12 mouse cellular contexts compared by ENCODE assay signal in genomic region chr4:33663616-33664473, GRCm38 (mm10).
DNase-seq lines count a peak whose midpoint lies in the region; ATAC-seq lines count a peak whose summit lies in the region.
"Had no signal": no experiment of that assay in that cellular context is flagged by ENCODE, and none has a peak within 500 bp of the region (broad histone marks: within the 10 kb centered on the region; RNA-seq: fewer than 3 reads in every experiment).

No protein-coding gene starts in this region.

- no peak overlapping the region for H3K4me2 ChIP-seq in embryonic facial prominence, embryonic 15.5 days (replicated peaks)
- 0 out of 2 replicates have a peak overlapping the region, but pooled peaks have one; percentile 2 for H3K4me2 ChIP-seq in limb, embryonic 12.5 days
- H3K4me2 ChIP-seq: heart, embryonic 15.5 days had no signal

- 0 out of 2 replicates have a peak overlapping the region, but pooled peaks have one; percentile 17 for H3K27ac ChIP-seq in embryonic facial prominence, embryonic 15.5 days (replicated peaks)
- no peak overlapping the region for H3K27ac ChIP-seq in limb, embryonic 12.5 days
- H3K27ac ChIP-seq: heart, embryonic 15.5 days; liver, embryonic 14.5 days had no signal

- WGBS in embryonic facial prominence, embryonic 15.5 days, result 54% methylated on average over 11 of the region's 11 CpGs
- WGBS in limb, embryonic 12.5 days, result 47% methylated on average over 11 of the region's 11 CpGs

- H3K9me3 ChIP-seq in embryonic facial prominence, embryonic 15.5 days (replicated peaks), result no peaks in the 10 kb centered on the region
- H3K9me3 ChIP-seq in limb, embryonic 12.5 days, result no peaks in the 10 kb centered on the region
- H3K9me3 ChIP-seq: heart, embryonic 15.5 days had no signal

- no peak overlapping the region for H3K4me3 ChIP-seq in embryonic facial prominence, embryonic 15.5 days (replicated peaks)
- no peak overlapping the region for H3K4me3 ChIP-seq in limb, embryonic 12.5 days (replicated peaks)
- H3K4me3 ChIP-seq: heart, embryonic 15.5 days had no signal

- H3K27me3 ChIP-seq in embryonic facial prominence, embryonic 15.5 days, result no peaks in the 10 kb centered on the region
- H3K27me3 ChIP-seq in limb, embryonic 12.5 days, result no peaks in the 10 kb centered on the region
- H3K27me3 ChIP-seq: heart, embryonic 15.5 days had no signal

- ATAC-seq in embryonic facial prominence, embryonic 15.5 days (ENCODE audit: insufficient number of reproducible peaks, low FRiP score, low TSS enrichment, low read depth), result no peak
- ATAC-seq in limb, embryonic 12.5 days (ENCODE audit: insufficient number of reproducible peaks, insufficient read depth, low FRiP score, low TSS enrichment, low read depth), result no peak

- peak; percentile 18 to 36 for DNase-seq in layer of hippocampus, postnatal 10 days (ENCODE audit: low spot score in 2 of 2)
- no peak for DNase-seq in layer of hippocampus, adult 18-20 months (ENCODE audit: low spot score in 2 of 2)
- peak; percentile 26 for DNase-seq in R1 (ENCODE audit: low read depth, low spot score)
- DNase-seq in right cerebral cortex, postnatal 25 days, result no peak
- DNase-seq in gastrocnemius, postnatal 25 days, result no peak
- no peak for DNase-seq in kidney, postnatal 14 days
- DNase-seq: adrenal gland, adult 8-10 months; cerebellum, postnatal 25 days had no signal

- H3K36me3 ChIP-seq in embryonic facial prominence, embryonic 15.5 days, result no peaks in the 10 kb centered on the region
- H3K36me3 ChIP-seq in limb, embryonic 12.5 days, result no peaks in the 10 kb centered on the region
- H3K36me3 ChIP-seq: heart, embryonic 15.5 days had no signal

- peaks cover 6% of the 10 kb centered on the region; the same call in 1 of the 2 replicates for H3K4me1 ChIP-seq in embryonic facial prominence, embryonic 15.5 days
- peaks cover 26% of the 10 kb centered on the region for H3K4me1 ChIP-seq in limb, embryonic 12.5 days (replicated peaks)
- H3K4me1 ChIP-seq: heart, embryonic 15.5 days had no signal

- H3K9ac ChIP-seq in embryonic facial prominence, embryonic 15.5 days, result no peak overlapping the region
- H3K9ac ChIP-seq in limb, embryonic 12.5 days (replicated peaks), result peak overlapping the region; percentile 24
- H3K9ac ChIP-seq: heart, embryonic 15.5 days; liver, embryonic 14.5 days had no signal

Comparison
In these comparisons a context has a peak if more than half of its experiments do, and no peak if none do; other contexts are left out.
1. DNase-seq: peak in layer of hippocampus, postnatal 10 days (2 of 2) and R1 (single experiment); none in layer of hippocampus, adult 18-20 months (0 of 2), right cerebral cortex, postnatal 25 days (single experiment), gastrocnemius, postnatal 25 days (single experiment) and kidney, postnatal 14 days (single experiment).